Mouse (Mus musculus): Measurements from ENCODE around the gene S1pr2.

Gene S1pr2

GRCm38 (mm10) chr9:20965606-20966005 lies 11.0 kb downstream of the S1pr2 start:
- no peak for DNase-seq

GRCm38 (mm10) chr9:20961557-20961956 lies 15.0 kb downstream of the S1pr2 start:
- DNase-seq = no peak

GRCm38 (mm10) chr9:20959430-20959938 lies 17.1 kb downstream of the S1pr2 start, which contains the start of gene Dnmt1:
Gene Dnmt1 (minus strand): TSS chr9:20959888.
- DNase-seq = no peak

GRCm38 (mm10) chr9:20956989-20957388 lies 19.6 kb downstream of the S1pr2 start:
- no peak for DNase-seq

GRCm38 (mm10) chr9:20952520-20953227 lies 23.9 kb downstream of the S1pr2 start:
- DNase-seq = peak; percentile 97

GRCm38 (mm10) chr9:20951966-20952519 lies 24.5 kb downstream of the S1pr2 start:
- DNase-seq = no peak

- peak; percentile 56 for DNase-seq
Measured at GRCm38 (mm10) chr9:20951441-20951840, 25.1 kb downstream of the S1pr2 start.

GRCm38 (mm10) chr9:20950419-20950818 lies 26.2 kb downstream of the S1pr2 start:
- DNase-seq = no peak

GRCm38 (mm10) chr9:20946066-20946880 lies 30.3 kb downstream of the S1pr2 start:
- DNase-seq = no peak

GRCm38 (mm10) chr9:20944697-20945370 lies 31.7 kb downstream of the S1pr2 start:
- no peak for DNase-seq

- peak; percentile 48 for DNase-seq
Measured at GRCm38 (mm10) chr9:20943911-20944310, 32.7 kb downstream of the S1pr2 start.

- no peak for DNase-seq
Measured at GRCm38 (mm10) chr9:20943396-20943795, 33.2 kb downstream of the S1pr2 start.

GRCm38 (mm10) chr9:20923258-20923657 lies 53.3 kb downstream of the S1pr2 start:
- no peak for DNase-seq

GRCm38 (mm10) chr9:20916160-20916559 lies 60.4 kb downstream of the S1pr2 start:
- no peak for DNase-seq
